Mouse (Mus musculus) liver, embryonic 13.5 days (tissue): Measurements from ENCODE around the gene Cd55b. TPM values are rescaled to one million over a fixed set of nuclear protein-coding genes. Genes with fewer than 3 reads are reported as not detected.

Experiments used
- polyA plus RNA-seq: library from polyadenylated mRNA; unstranded; fragments of >200 nt; fragmentation: Nextera tagmentation; extraction: Ambion mirVana; gene quantifications from 2 replicates; pipeline ENCODE4 v1.2.1, GENCODE M21; 2015

The Cd55b gene
- polyA plus RNA-seq, 1 experiment from 2014 or later, result not detected

Other genes starting within 250 kb of the Cd55b start
- gene Cd55, start 39.7 kb upstream of the Cd55b start, polyA plus RNA-seq, result 17.9 and 23.9 TPM in 2 replicates
- gene Zp3r, start 206.6 kb upstream of the Cd55b start, polyA plus RNA-seq, result not detected in 2 replicates
- 0.88 and 0.94 TPM in 2 replicates for gene C4bp, start 238.6 kb upstream of the Cd55b start, polyA plus RNA-seq